Mouse (Mus musculus): ENCODE data around the gene Fam219b. TPM values are rescaled to one million over a fixed set of nuclear protein-coding genes. Genes with fewer than 3 reads are reported as not detected.

Fam219b gene
- polyA plus RNA-seq, 1 experiment, result 12.2 TPM

GRCm38 (mm10) chr9:57565741-57566221 is 28.5 kb downstream of the Fam219b start:
- peak; percentile 71 for DNase-seq (ENCODE audit: low read depth)
- TF ChIP-seq CTCF (IDR thresholded peaks at IDR 0.05; ENCODE audit: borderline replicate concordance, extremely low read depth, insufficient read depth, insufficient read length), result no peak
- no peak for TF ChIP-seq POLR2A (IDR thresholded peaks at IDR 0.05; ENCODE audit: borderline replicate concordance, extremely low read depth, insufficient read depth, insufficient read length, poor library complexity, severe bottlenecking)

GRCm38 (mm10) chr9:57566846-57567245 is 29.5 kb downstream of the Fam219b start:
- DNase-seq (ENCODE audit: low read depth), result no peak
- TF ChIP-seq CTCF (IDR thresholded peaks at IDR 0.05; ENCODE audit: borderline replicate concordance, extremely low read depth, insufficient read depth, insufficient read length), result peak; percentile 36; the same call in 1 of the 2 replicates
- TF ChIP-seq POLR2A (IDR thresholded peaks at IDR 0.05; ENCODE audit: borderline replicate concordance, extremely low read depth, insufficient read depth, insufficient read length, poor library complexity, severe bottlenecking), result no peak

GRCm38 (mm10) chr9:57568500-57568899 is 31.2 kb downstream of the Fam219b start:
- no peak for TF ChIP-seq POLR2A (IDR thresholded peaks at IDR 0.05; ENCODE audit: borderline replicate concordance, extremely low read depth, insufficient read depth, insufficient read length, poor library complexity, severe bottlenecking)
- no peak for TF ChIP-seq CTCF (IDR thresholded peaks at IDR 0.05; ENCODE audit: borderline replicate concordance, extremely low read depth, insufficient read depth, insufficient read length)
- DNase-seq (ENCODE audit: low read depth), result no peak

DNA sequence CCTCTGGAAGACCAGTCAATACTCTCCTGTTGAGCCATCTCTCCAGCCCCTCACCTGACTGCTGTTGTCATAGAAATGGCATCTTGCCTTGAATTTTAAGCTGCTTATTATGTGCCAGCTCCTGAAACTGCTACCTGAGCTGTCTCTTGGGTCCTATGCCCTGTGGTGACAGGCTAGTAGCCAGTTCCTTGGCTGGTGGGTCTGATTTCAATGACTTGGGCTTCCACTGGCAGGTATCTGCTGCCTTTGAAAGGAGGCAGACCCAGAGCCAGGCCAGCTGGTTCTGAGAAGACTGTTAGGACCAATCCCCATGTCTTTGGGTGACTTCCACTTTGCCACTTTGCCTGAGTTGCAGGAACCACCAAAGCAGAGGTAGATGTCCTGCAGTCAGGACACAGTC is 37.1 kb downstream of the Fam219b start:
- DNase-seq (ENCODE audit: low read depth), result no peak
- TF ChIP-seq POLR2A (IDR thresholded peaks at IDR 0.05; ENCODE audit: borderline replicate concordance, extremely low read depth, insufficient read depth, insufficient read length, poor library complexity, severe bottlenecking) (no peak), CTCF (IDR thresholded peaks at IDR 0.05; ENCODE audit: borderline replicate concordance, extremely low read depth, insufficient read depth, insufficient read length) (no peak)

DNA sequence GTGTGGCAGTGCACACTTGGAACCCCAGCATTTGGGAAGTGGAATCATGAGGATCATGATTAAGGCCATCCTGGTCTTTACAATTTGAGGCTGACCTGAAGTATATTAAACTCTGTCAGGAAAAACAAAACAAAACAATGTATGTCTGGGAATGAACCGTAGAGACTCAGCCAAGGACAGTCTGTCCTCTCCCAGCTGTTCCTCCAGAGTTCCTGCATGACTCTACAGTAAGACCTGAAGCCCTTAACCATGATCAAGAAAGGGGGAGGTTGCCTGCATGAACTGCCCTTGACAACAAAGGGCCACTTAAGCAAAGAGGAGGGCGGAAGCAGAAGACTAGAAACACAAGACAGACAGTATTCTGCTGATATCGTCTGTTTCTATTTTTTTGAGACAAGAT is 38.2 kb downstream of the Fam219b start:
- TF ChIP-seq POLR2A (IDR thresholded peaks at IDR 0.05; ENCODE audit: borderline replicate concordance, extremely low read depth, insufficient read depth, insufficient read length, poor library complexity, severe bottlenecking), result no peak
- no peak for TF ChIP-seq CTCF (IDR thresholded peaks at IDR 0.05; ENCODE audit: borderline replicate concordance, extremely low read depth, insufficient read depth, insufficient read length)
- DNase-seq (ENCODE audit: low read depth), result no peak

DNA sequence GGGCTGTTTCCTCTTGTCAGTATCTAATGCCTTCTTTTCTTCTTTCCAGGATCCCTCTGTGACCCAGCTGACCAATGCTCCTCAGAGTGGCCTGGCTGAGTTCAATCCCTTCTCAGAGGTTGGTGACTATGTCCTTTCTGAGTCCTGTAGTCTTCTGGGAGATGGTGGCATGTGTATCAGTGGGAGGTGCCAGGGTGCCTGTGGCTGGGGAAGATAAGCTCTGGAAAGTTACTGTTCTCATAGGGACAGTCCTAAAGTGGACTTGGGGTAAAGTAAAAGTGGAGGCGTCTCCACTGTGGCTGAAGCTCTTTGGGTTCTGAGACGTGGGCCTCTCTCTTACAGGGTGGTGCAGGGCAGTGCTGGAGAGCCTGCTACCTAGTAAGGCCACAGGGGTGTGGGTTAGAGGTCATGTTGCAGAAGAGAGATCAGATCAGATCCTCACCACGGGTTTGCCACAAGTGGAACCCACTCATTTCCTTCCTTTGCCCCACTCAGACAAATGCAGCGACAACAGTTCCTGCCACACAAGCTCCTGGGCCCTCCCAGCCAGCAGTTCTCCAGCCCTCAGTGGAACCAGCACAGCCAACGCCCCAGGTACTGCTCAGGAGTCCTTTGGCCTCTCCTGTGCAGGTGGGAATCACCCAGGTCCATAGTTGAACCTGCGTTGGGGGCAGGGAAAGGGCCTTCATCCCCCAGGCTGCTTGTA is 40.0 kb downstream of the Fam219b start:
- no peak for TF ChIP-seq CTCF (IDR thresholded peaks at IDR 0.05; ENCODE audit: borderline replicate concordance, extremely low read depth, insufficient read depth, insufficient read length)
- no peak for TF ChIP-seq POLR2A (IDR thresholded peaks at IDR 0.05; ENCODE audit: borderline replicate concordance, extremely low read depth, insufficient read depth, insufficient read length, poor library complexity, severe bottlenecking)
- DNase-seq (ENCODE audit: low read depth), result no peak

DNA sequence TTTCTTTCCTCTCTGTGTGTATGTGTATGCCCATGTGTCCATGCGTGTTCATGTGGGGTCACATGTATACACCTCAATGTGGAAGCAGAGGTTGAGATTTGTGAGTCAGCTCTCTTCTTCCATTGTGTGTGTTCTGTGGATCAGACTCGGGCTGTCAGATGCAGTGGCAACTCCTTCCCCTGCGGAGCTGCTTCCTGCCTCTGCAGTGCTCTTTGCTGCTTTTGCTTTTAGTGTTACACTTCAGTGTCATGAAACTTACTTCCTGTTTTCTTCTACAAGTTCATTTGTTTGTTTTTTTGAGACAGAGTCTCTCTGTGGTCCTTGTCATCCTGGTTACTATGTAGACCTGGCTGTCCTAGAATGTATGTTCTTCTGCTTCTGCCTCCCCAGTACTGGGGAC is 47.7 kb downstream of the Fam219b start:
- DNase-seq (ENCODE audit: low read depth), result no peak
- TF ChIP-seq CTCF (IDR thresholded peaks at IDR 0.05; ENCODE audit: borderline replicate concordance, extremely low read depth, insufficient read depth, insufficient read length), result no peak
- TF ChIP-seq POLR2A (IDR thresholded peaks at IDR 0.05; ENCODE audit: borderline replicate concordance, extremely low read depth, insufficient read depth, insufficient read length, poor library complexity, severe bottlenecking), result no peak

GRCm38 (mm10) chr9:57589224-57590126 is 52.1 kb downstream of the Fam219b start, which contains the start of gene Ulk3:
Gene Ulk3 (plus strand): TSS chr9:57589452.
- TF ChIP-seq CTCF (IDR thresholded peaks at IDR 0.05; ENCODE audit: borderline replicate concordance, extremely low read depth, insufficient read depth, insufficient read length) (peak; percentile 20; the same call in 1 of the 2 replicates), POLR2A (IDR thresholded peaks at IDR 0.05; ENCODE audit: borderline replicate concordance, extremely low read depth, insufficient read depth, insufficient read length, poor library complexity, severe bottlenecking) (peak; percentile 75)

GRCm38 (mm10) chr9:57590726-57591125 is 53.4 kb downstream of the Fam219b start:
- TF ChIP-seq POLR2A (IDR thresholded peaks at IDR 0.05; ENCODE audit: borderline replicate concordance, extremely low read depth, insufficient read depth, insufficient read length, poor library complexity, severe bottlenecking), result no peak
- peak; percentile 19; the same call in 1 of the 2 replicates for TF ChIP-seq CTCF (IDR thresholded peaks at IDR 0.05; ENCODE audit: borderline replicate concordance, extremely low read depth, insufficient read depth, insufficient read length)
- DNase-seq (ENCODE audit: low read depth), result peak; percentile 46

More at GRCm38 (mm10) chr9:57589224-57590126, 52.1 kb downstream of the Fam219b start, which contains the start of gene Ulk3:
- peak; percentile 85 for DNase-seq (ENCODE audit: low read depth)

Other genes starting within 250 kb of the Fam219b start
- 17.9 and 21.1 TPM in 2 replicates for gene Ppcdc, start 97.4 kb upstream of the Fam219b start, polyA plus RNA-seq (2012; rRNA removed)
- 222 and 241 TPM in 2 replicates for gene Scamp5, start 69.5 kb upstream of the Fam219b start, polyA plus RNA-seq (2012; rRNA removed)
- gene Rpp25, start 33.5 kb upstream of the Fam219b start, polyA plus RNA-seq (2012; rRNA removed), result 8.2 and 12.1 TPM in 2 replicates
- gene Cox5a, start 16.3 kb upstream of the Fam219b start, polyA plus RNA-seq (2012; rRNA removed), result 320 and 341 TPM in 2 replicates
- gene Mpi, start 15.2 kb downstream of the Fam219b start, polyA plus RNA-seq (2012; rRNA removed), result 71.2 and 73.3 TPM in 2 replicates
- gene Scamp2, start 23.4 kb downstream of the Fam219b start, polyA plus RNA-seq (2012; rRNA removed), result 65.2 and 89.4 TPM in 2 replicates
- 38.8 and 42.1 TPM in 2 replicates for gene Ulk3, start 51.9 kb downstream of the Fam219b start, polyA plus RNA-seq (2012; rRNA removed)
- 0.29 and 0.49 TPM in 2 replicates for gene Cplx3, start 68.8 kb downstream of the Fam219b start, polyA plus RNA-seq (2012; rRNA removed)
- 0.04 and 0.12 TPM in 2 replicates for gene Lman1l, start 83.2 kb downstream of the Fam219b start, polyA plus RNA-seq (2012; rRNA removed)
- 84.6 and 138 TPM in 2 replicates for gene Csk, start 116.1 kb downstream of the Fam219b start, polyA plus RNA-seq (2012; rRNA removed)
- not detected in 2 replicates for gene Cyp1a2, start 146.2 kb downstream of the Fam219b start, polyA plus RNA-seq (2012; rRNA removed)
- 0.13 and 0.14 TPM in 2 replicates for gene Cyp1a1, start 150.4 kb downstream of the Fam219b start, polyA plus RNA-seq (2012; rRNA removed)
- gene Edc3, start 171.0 kb downstream of the Fam219b start, polyA plus RNA-seq (2012; rRNA removed), result 24.1 and 27.0 TPM in 2 replicates
- gene Clk3, start 228.3 kb downstream of the Fam219b start, polyA plus RNA-seq (2012; rRNA removed), result 153 and 188 TPM in 2 replicates